ENCODE assay signal across 21 mouse cellular contexts in the genomic region with DNA sequence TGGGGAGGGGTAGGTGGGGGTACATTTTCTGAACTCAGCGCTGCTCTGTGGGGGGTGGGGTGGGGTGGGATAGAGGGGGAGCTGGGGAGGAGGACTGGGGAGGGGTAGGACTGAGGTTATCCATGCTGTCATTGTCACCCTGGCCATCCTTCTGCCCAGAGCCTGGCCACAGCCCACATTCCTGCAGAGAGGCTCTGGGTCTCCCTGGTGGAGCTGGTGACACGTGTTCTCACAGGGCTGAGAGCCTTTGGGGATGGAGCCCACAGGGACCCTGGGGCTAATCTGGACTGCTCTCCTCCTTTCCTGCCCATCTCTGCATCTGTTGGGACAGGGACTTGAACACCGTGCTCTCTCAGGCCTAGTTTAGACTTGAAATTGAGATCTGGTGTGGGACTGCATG. TPM values are rescaled to one million over a fixed set of nuclear protein-coding genes. Genes with fewer than 3 reads are reported as not detected.
A peak's percentile ranks its signal among the peaks of the same experiment; 100 is the strongest.
DNase-seq lines count a peak whose midpoint lies in the region; ATAC-seq lines count a peak whose summit lies in the region.
"Had no signal": no experiment of that assay in that cellular context is flagged by ENCODE, and none has a peak within 500 bp of the region (broad histone marks: within the 10 kb centered on the region; RNA-seq: fewer than 3 reads in every experiment).

No protein-coding gene starts in this region.

- 0 out of 2 replicates have a peak overlapping the region, but pooled peaks have one; percentile 7 for H3K9ac ChIP-seq in kidney, embryonic 14.5 days (ENCODE audit: low read depth, low read length)
- no peak overlapping the region; the same call in 1 of the 2 replicates for H3K9ac ChIP-seq in neural tube, embryonic 11.5 days (ENCODE audit: low read length)
- no peak overlapping the region for H3K9ac ChIP-seq in neural tube, embryonic 15.5 days (replicated peaks)
- H3K9ac ChIP-seq: liver, embryonic 12.5 days had no signal

- no peaks in the 10 kb centered on the region for H3K9me3 ChIP-seq in kidney, embryonic 14.5 days (ENCODE audit: control insufficient read depth, low read length)
- H3K9me3 ChIP-seq in neural tube, embryonic 11.5 days (ENCODE audit: control insufficient read depth, low read length) = no peaks in the 10 kb centered on the region
- H3K9me3 ChIP-seq in neural tube, embryonic 15.5 days (replicated peaks) = no peaks in the 10 kb centered on the region
- H3K9me3 ChIP-seq: embryonic facial prominence, embryonic 10.5 days; limb, embryonic 10.5 days; liver, embryonic 12.5 days; megakaryocyte, embryonic 14.5 days had no signal

- H3K36me3 ChIP-seq in kidney, embryonic 14.5 days (ENCODE audit: control insufficient read depth, insufficient read depth, low read length) = no peaks in the 10 kb centered on the region
- H3K36me3 ChIP-seq in neural tube, embryonic 11.5 days (ENCODE audit: control insufficient read depth, insufficient read depth, low read length) = no peaks in the 10 kb centered on the region
- H3K36me3 ChIP-seq in neural tube, embryonic 15.5 days = no peaks in the 10 kb centered on the region
- H3K36me3 ChIP-seq: liver, embryonic 12.5 days had no signal

- H3K4me3 ChIP-seq in kidney, embryonic 14.5 days (ENCODE audit: low read length) = no peak overlapping the region
- H3K4me3 ChIP-seq in neural tube, embryonic 11.5 days (ENCODE audit: low read depth, low read length) = no peak overlapping the region
- H3K4me3 ChIP-seq in neural tube, embryonic 15.5 days (replicated peaks) = no peak overlapping the region
- H3K4me3 ChIP-seq: embryonic facial prominence, embryonic 10.5 days; limb, embryonic 10.5 days; liver, embryonic 12.5 days; megakaryocyte, embryonic 14.5 days; myocyte had no signal

- H3K27me3 ChIP-seq in kidney, embryonic 14.5 days (ENCODE audit: control insufficient read depth, insufficient read depth, low read length) = no peaks in the 10 kb centered on the region
- H3K27me3 ChIP-seq in neural tube, embryonic 11.5 days (ENCODE audit: control insufficient read depth, insufficient read depth, low read length) = no peaks in the 10 kb centered on the region
- no peaks in the 10 kb centered on the region for H3K27me3 ChIP-seq in neural tube, embryonic 15.5 days (replicated peaks)

- no peak overlapping the region for H3K27ac ChIP-seq in kidney, embryonic 14.5 days (ENCODE audit: low read depth, low read length)
- H3K27ac ChIP-seq in neural tube, embryonic 11.5 days (ENCODE audit: low read depth, low read length) = no peak overlapping the region
- H3K27ac ChIP-seq in neural tube, embryonic 15.5 days (replicated peaks) = peak overlapping the region; percentile 73
- H3K27ac ChIP-seq: embryonic facial prominence, embryonic 10.5 days; kidney, postnatal 0 days; limb, embryonic 10.5 days; liver, embryonic 12.5 days had no signal

- no peaks in the 10 kb centered on the region for H3K4me1 ChIP-seq in kidney, embryonic 14.5 days (ENCODE audit: control insufficient read depth, insufficient read depth, low read length)
- H3K4me1 ChIP-seq in neural tube, embryonic 11.5 days (ENCODE audit: control insufficient read depth, insufficient read depth, low read length) = peaks cover 22% of the 10 kb centered on the region
- H3K4me1 ChIP-seq in neural tube, embryonic 15.5 days = peaks cover 79% of the 10 kb centered on the region
- H3K4me1 ChIP-seq: liver, embryonic 12.5 days; megakaryocyte, embryonic 14.5 days had no signal

- H3K4me2 ChIP-seq in kidney, embryonic 14.5 days (replicated peaks; ENCODE audit: low read depth, low read length) = no peak overlapping the region
- H3K4me2 ChIP-seq in neural tube, embryonic 11.5 days (ENCODE audit: low read depth) = no peak overlapping the region
- no peak overlapping the region for H3K4me2 ChIP-seq in neural tube, embryonic 15.5 days
- H3K4me2 ChIP-seq: liver, embryonic 12.5 days had no signal

- 75% methylated on average over 3 of the region's 3 CpGs for WGBS in kidney, embryonic 14.5 days
- 29% methylated on average over 2 of the region's 3 CpGs for WGBS in neural tube, embryonic 11.5 days
- WGBS in neural tube, embryonic 15.5 days = 30% methylated on average over 3 of the region's 3 CpGs

- DNase-seq in cerebellum, adult 9-11 months = peak; percentile 54
- no peak for DNase-seq in cerebellum, adult 9-10 months
- DNase-seq in kidney, postnatal 25 days = no peak
- DNase-seq in neural tube, embryonic 11.5 days (ENCODE audit: low spot score) = peak; percentile 32
- DNase-seq in neural tube, embryonic 10.5 days (ENCODE audit: extremely low spot score, low spot score) = no peak
- no peak for DNase-seq in c-Kit-positive CD71-positive TER-119-positive erythroid progenitor cells, embryonic 14.5 days (ENCODE audit: low spot score)
- DNase-seq: adrenal gland, adult 8-10 months; cerebellum, postnatal 36 days; gastrocnemius, postnatal 36 days; kidney, adult 11 months; lung, adult 2 months; thymus, adult 2 months had no signal

- no peak for ATAC-seq in kidney, embryonic 14.5 days (ENCODE audit: low FRiP score, low TSS enrichment)
- no peak for ATAC-seq in neural tube, embryonic 11.5 days (ENCODE audit: insufficient read depth, low FRiP score, low TSS enrichment)
- ATAC-seq in neural tube, embryonic 15.5 days (ENCODE audit: low FRiP score) = peak; percentile 32; the same call in 1 of the 2 replicates
- ATAC-seq: forebrain, embryonic 16.5 days; liver, embryonic 12.5 days had no signal

RNA-seq across cellular contexts. Expression of a gene that starts 18.5 kb away (rescaled TPM):
- 9.6 and 15.8 TPM in 2 replicates for polyA plus RNA-seq in kidney, embryonic 14.5 days (2014; fragmentation: Nextera tagmentation; extraction: Ambion mirVana)
- 22.3 and 23.2 TPM in 2 replicates for polyA plus RNA-seq in neural tube, embryonic 11.5 days (2014; fragmentation: Nextera tagmentation; extraction: Ambion mirVana)
- polyA plus RNA-seq in neural tube, embryonic 15.5 days (2015; fragmentation: Nextera tagmentation; extraction: Ambion mirVana) = 117 and 130 TPM in 2 replicates

Comparison
In these comparisons a context has a peak if more than half of its experiments do, and no peak if none do; other contexts are left out.
1. DNase-seq: peak in cerebellum, adult 9-11 months (single experiment) and neural tube, embryonic 11.5 days (single experiment); none in cerebellum, adult 9-10 months (single experiment), kidney, postnatal 25 days (0 of 2), neural tube, embryonic 10.5 days (single experiment) and c-Kit-positive CD71-positive TER-119-positive erythroid progenitor cells, embryonic 14.5 days (single experiment).